Mouse (Mus musculus) regulatory T cell (primary cell): ENCODE data around the gene Kcnmb4.

ENCODE experiments used
- in situ Hi-C: fragments of 300-600 bp; cut with MboI, MseI; formaldehyde crosslinking; loops from one replicate; pipeline ENCODE4 v1.15.1; 2025; ENCODE audit warnings: high pct_unique_total_duplicates

Gene Kcnmb4

DNA sequence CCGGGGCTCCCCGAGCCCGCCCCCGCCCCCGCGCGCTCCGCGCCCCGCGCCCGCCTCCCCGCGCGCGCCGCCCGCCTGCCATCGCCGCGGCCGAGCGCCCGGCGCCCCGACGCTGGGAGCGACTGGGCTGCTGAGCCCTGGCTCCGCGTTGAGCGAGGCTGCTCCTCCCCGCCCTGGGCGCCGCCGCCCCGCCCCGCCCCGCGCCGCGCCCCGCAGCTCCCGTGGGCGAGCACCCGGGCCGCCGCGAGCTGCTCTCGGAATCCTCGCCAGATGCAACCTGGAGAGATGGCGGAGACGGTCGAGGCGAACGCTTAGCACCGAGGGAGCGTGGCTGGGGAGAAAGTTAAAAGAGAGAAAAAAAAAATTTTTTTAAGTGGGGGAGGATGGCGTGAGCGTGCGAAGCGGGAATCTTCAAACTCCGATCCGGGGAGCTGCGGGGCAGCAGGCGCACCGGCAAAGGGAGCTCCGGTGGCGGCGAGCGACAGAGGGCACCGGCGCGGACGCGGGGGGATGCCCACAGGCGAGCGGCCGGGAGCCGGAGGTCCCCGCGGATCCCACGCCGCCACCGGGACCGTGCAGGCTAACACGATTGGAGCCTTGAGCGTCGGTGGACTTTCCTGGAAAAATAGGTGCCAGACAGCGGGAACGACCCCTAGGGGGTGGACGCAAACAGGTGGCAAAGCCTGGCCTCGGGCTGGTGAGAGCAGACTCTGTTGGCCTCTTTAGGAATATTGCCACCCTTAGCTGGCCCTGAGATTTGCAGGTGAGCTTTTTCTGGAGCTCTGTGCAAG lies at the start of gene Kcnmb4:
TSS of gene Kcnmb4 (minus strand) at position 120 of the 791 bp plus-strand sequence.
- in situ Hi-C loops: no loop called here

- in situ Hi-C loops: loop anchor here (10.0 kb wide), 1 partner anchor 925 kb away; no protein-coding TSS in a partner anchor
Observed at GRCm38 (mm10) chr10:116519588-116519987, 45.9 kb upstream of the Kcnmb4 start.

DNA sequence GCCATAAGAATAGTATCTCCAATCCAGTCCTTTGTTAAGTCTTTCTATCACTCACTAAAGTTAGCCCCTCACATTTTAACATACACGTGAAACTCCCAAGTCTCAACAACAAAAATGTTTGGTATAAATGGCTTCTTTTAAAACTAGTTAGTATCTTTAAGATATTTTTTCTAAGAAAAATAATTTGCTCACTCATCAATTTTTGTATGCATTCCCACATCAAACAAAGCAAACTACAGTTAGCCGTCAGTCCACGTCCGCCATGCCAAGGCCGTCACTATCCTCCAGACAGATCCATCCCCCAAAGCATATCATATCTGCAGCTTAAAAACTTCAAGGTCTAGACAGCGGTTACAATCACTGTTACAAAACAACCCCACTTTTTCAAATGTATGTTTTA lies 41.9 kb upstream of the Kcnmb4 start:
- in situ Hi-C loops: loop anchor here (10.0 kb wide), 1 partner anchor 921 kb away; no protein-coding TSS in a partner anchor

GRCm38 (mm10) chr10:116515158-116515557 lies 41.5 kb upstream of the Kcnmb4 start:
- in situ Hi-C loops: loop anchor here (10.0 kb wide), 1 partner anchor 920 kb away; no protein-coding TSS in a partner anchor

DNA sequence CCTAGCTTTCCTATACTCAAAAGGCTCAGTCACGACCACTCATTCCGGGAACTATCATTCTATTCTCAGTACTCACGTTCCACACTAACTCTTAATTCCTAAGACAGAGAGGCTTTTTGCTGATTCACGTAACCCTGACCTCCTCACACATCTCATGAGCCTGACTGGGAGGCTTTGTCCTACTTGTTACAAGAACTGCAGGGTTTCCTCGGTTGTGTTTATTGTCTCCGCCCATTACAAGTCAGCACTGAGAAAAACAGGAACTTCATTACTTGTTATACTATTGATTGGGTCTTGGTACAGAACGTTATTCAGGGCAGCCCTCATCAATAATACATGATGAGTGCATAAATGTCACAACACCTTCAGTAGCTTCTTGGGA lies 39.6 kb upstream of the Kcnmb4 start:
- in situ Hi-C loops: loop anchor here (10.0 kb wide), 1 partner anchor 918 kb away; no protein-coding TSS in a partner anchor

DNA sequence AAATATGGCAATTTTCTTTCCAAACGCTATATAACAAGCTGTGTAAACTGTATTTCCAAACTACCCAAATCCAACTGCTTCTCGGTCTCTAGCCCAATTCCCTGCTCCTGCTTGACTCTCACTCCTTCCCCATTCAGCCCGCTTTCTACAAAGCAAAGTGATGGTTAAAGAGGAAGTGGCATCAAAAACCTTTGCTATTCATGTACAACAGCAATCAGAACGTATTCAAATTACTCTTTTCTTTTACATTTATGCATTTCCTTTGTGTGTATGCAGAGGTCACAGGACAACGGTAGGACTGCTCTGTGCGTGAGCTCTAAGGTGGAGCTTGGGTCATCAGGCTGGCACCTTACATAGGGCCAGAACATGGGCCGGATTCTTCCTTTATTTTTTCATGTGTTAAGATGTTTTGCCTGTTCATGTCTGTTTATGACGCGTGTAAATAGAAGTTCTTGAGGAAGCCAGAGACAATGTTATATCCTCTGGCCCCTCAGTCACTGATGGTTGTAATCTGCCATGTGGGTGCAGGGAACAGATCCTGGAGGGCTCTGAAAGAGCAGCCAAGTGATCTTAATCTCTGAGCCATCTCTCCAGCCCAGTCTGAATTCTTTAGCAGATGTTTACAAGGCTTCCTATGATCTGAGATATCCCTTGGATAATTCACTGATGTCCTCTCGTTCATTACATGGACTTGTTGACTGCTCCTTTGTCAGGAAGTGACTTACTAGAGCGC lies 39.0 kb upstream of the Kcnmb4 start:
- in situ Hi-C loops: loop anchor here (10.0 kb wide), 1 partner anchor 918 kb away; no protein-coding TSS in a partner anchor

DNA sequence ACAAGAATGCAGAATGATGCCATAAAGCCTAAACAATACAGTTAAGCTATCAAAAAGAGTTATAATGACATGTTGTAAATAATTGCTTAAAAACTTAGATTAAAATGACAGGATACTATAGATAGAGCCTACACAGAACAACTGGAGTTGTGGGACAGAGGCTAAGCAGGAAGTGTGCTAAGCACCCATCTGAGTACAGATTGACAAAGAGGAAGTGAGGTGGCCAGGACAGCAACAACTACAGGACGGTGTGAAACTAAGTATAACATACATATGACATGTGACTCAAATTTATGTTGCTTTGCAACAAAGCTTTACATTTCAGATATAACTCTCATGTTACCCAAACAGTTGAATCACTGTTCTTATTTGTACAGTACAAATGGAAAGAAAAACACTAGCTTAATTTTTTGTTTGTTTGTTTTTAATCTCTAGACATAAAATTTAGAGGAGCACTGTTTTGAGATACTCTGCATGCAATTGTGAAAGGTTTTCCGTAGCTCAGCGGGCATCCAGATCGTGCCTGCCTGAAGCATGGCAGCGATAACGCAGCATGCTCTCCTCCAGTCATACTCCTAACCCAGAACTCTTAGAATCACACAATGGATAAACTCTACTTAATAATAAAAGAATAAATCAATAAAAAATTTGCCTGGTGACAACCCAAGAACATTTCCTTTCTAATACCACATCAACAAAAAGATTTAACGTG lies 31.8 kb upstream of the Kcnmb4 start:
- in situ Hi-C loops: no loop called here

GRCm38 (mm10) chr10:116492768-116493167 lies 19.1 kb upstream of the Kcnmb4 start:
- in situ Hi-C loops: no loop called here

- in situ Hi-C loops: no loop called here
Observed at GRCm38 (mm10) chr10:116486895-116487747, 13.4 kb upstream of the Kcnmb4 start.

GRCm38 (mm10) chr10:116481917-116482316 lies 8.2 kb upstream of the Kcnmb4 start:
- in situ Hi-C loops: no loop called here

GRCm38 (mm10) chr10:116480988-116481387 lies 7.3 kb upstream of the Kcnmb4 start:
- in situ Hi-C loops: no loop called here

GRCm38 (mm10) chr10:116476559-116476958 lies 2.9 kb upstream of the Kcnmb4 start:
- in situ Hi-C loops: no loop called here

DNA sequence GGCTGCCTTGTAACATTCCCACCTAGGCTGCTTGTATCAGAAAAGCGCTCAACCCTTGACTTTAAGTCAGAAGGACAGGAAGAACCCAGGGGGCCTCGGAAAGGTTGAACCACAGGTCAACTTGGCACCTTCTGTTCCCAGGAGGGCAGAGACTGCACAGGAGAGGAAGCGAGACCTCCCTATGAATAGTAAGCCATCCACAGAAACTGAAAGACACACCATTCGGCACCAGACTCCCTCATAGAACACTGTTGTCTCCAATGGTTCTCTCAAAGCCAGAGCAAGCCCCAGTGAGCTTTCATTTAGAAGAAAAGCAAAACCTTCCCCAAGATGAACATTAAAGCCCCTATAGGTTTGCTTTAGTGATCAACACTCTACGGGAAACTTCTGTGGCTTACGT lies 2.0 kb upstream of the Kcnmb4 start:
- in situ Hi-C loops: no loop called here

DNA sequence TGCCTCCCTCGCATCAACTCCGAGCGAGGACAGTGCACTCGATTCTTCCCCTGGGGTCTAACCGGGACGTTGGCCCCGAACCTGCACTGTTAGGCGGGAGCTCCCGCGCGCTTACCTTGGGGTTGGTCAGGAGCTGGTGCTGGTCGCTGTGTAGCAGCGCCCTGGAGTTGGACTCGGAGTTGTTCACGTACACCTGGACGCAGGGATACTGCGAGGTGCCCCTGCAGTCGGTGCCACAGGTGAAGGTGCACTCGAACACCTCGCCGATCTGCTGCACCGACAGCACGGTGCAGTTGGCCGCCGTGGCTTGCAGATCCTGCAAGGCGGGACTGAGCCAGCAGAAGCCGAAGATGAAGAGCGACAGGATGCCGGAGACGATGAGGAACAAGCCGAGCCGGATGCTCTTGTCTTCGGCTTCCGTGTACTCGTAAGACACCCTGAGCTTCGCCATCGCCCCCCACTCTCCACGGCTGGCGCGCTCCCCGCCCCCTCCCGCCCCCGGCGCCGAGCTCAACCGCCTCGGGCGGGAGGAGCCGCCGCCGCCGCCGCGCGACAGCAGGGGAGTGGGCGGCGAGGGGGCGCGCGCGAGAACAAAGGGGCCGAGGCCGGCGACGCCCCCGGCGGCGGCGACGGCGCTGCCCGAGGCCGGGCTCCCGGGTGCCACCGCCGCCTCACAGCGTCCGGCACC lies 463 bp downstream of the Kcnmb4 start:
- in situ Hi-C loops: no loop called here

GRCm38 (mm10) chr10:116472579-116472978 lies 1.1 kb downstream of the Kcnmb4 start:
- in situ Hi-C loops: no loop called here

- in situ Hi-C loops: no loop called here
Observed at GRCm38 (mm10) chr10:116470306-116470925, 3.3 kb downstream of the Kcnmb4 start.

DNA sequence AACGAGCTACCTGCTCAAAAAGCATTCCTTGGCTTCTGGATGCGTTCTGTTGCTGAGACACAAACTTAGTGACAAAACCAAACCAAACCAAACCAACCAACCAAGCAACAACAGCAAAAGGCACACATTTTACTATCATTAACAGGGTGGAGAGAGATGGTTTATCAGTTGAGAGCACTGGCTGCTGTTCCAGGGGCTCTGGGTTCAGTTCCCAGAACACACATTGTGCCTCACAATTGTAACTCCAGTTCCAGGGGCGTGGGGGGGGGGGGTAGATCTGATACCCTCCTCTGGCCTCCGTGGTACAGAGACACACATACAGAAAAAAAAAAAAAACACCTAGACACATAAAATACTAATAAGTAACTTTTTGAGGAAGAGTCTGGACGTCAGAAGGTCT lies 5.6 kb downstream of the Kcnmb4 start:
- in situ Hi-C loops: no loop called here

DNA sequence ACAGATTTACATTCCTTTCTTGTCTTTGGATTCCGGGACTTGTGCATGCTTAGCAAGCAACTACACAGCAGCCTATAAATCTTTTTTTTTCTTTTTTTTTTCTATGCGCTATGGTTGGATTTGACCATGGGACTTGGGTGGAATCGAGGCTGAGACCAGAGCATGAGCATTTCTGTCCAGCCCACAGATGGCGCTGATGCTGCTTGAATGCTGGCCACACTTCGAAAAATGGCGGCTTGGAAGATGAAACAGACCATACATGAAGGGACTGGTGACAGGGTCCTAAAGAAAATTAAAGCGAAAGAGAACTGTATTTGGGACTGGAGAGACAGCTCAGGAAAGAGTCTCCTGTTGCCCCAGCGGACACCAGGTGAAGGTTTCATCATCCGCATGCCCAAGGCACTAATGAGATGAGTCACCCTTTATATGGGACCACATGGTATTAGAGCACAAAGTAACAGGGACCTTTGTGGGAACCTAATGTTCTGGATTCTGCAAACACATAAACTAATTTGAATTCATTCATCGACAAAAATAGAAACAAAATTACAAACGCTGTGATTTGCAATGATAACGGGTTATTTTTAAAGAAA lies 9.8 kb downstream of the Kcnmb4 start:
- in situ Hi-C loops: no loop called here

DNA sequence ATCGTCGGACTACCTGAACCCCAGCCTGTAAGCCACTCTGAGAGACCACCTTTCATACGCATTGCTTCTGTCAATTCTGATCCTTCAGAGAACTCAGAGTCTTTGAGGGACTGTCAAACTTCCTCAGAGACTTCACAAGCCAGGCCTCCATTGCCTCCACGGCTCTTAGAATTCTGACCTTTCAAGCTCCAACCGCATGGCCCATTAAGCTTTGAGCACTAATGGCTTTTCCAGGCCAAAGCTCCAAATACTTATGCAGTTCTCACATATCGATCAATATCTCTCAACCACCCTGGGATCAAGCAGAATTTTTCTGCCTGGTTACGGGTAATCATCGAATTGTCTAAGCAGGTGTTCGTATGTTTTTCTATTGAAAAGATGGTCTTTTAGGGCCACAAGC lies 12.2 kb downstream of the Kcnmb4 start:
- in situ Hi-C loops: no loop called here

GRCm38 (mm10) chr10:116458786-116459185 lies 14.9 kb downstream of the Kcnmb4 start:
- in situ Hi-C loops: no loop called here
